14 mouse cellular contexts compared by ENCODE assay signal in genomic region chr11:68331676-68332265, GRCm38 (mm10).
A peak's percentile ranks its signal among the peaks of the same experiment; 100 is the strongest.
DNase-seq lines count a peak whose midpoint lies in the region.
"Had no signal": no experiment of that assay in that cellular context is flagged by ENCODE, and none has a peak within 500 bp of the region (broad histone marks: within the 10 kb centered on the region; RNA-seq: fewer than 3 reads in every experiment).

No protein-coding gene starts in this region.

- DNase-seq in heart, adult 11 months: peak; percentile 83
- no peak for DNase-seq in heart, adult 18-20 months
- DNase-seq in adrenal gland, adult 2 months: peak; percentile 73
- peak; percentile 34 for DNase-seq in cerebellum, adult 11-12 months
- DNase-seq in cerebellum, postnatal 14 days: peak; percentile 75 to 86
- DNase-seq in thymus, postnatal 14 days: no peak
- DNase-seq in layer of hippocampus, postnatal 25 days (ENCODE audit: extremely low spot score in 1 of 2, low spot score in 1 of 2): no peak
- DNase-seq: gastrocnemius, postnatal 14 days; kidney, postnatal 4 days; layer of hippocampus, adult 9-11 months; lung, embryonic 14.5 days; lung, postnatal 4 days; right cerebral cortex, adult 18-20 months; thymus, postnatal 25 days had no signal

Comparison
In these comparisons a context has a peak if more than half of its experiments do, and no peak if none do; other contexts are left out.
1. DNase-seq: peak in heart, adult 11 months (single experiment), adrenal gland, adult 2 months (single experiment), cerebellum, adult 11-12 months (single experiment) and cerebellum, postnatal 14 days (2 of 2); none in heart, adult 18-20 months (0 of 2), thymus, postnatal 14 days (single experiment) and layer of hippocampus, postnatal 25 days (0 of 2).